Mouse (Mus musculus): ENCODE data around the gene Krt23. TPM values are rescaled to one million over a fixed set of nuclear protein-coding genes. Genes with fewer than 3 reads are reported as not detected.

Gene Krt23
- 108 and 113 TPM in 2 replicates for polyA plus RNA-seq (2012; rRNA removed)

DNA sequence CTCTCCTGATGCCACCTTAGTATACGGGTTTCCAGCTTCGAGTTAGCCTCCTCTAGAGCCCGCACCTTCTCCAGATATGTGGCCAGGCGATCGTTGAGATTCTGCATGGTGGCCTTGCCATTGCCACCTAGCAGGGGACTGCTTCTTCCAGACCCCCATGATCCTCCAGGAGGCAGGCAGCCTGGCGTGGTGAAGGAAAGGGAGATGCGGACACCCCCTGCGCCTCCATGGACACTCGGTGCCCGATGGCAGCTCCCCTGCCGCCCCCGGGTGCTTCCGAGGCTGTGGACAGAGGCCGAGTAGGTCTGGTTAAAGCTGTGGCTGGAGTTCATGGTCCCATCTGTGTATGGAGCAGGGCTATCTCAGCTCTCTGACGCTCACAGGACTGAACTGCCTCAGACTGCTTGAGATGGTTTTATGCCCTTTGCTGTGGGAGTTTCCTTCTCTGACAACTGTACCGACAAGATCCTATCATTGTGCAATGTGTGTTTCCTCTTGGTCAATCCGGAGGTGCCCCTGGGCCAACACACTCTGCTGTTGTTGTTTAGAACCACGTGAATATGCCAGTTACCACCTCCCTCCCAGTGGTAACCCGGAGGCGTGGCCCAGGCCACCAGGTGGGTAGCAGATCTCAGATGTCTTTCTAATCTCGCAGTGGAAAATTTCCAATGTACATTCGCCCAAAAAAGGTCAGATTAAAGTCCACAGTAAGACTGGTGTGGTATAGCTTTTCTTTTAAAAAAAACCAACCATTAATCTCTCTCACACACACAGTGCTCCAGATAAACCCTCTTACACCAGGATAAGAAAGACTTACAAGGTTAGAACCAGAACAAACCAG, at the start of gene Krt23:
TSS of gene Krt23 (minus strand) at position 405 of the 841 bp plus-strand sequence.

DNA sequence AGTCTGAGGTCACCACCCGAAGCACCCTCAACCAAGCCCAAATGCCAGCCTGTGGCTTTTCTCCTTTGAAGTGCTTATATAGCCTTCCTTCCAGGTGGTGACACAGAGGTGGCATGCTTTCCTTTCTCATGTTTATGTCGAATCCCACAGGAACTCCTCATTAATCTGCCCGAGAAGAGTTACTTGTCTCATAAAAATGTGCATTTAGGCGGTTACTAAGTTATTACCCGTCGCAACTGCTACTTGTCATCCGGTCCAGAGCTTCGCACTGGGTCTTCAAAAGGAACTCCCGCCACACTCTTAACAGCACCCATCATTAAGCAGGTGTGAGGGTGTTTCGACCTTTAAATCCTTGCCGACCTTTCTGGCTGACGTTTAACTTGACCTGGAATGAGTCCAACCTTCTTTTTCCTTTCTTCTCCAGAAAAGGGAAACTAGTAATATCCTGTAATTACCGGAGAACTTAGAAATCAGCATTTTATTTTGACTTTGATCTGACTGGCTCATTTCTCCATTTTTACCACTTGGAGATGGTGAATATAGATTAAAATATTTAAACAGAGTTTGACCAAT, 28.4 kb upstream of the Krt23 start, which contains the start of gene Krt39:
TSS of gene Krt39 (minus strand) at position 51 of the 573 bp plus-strand sequence.

DNA sequence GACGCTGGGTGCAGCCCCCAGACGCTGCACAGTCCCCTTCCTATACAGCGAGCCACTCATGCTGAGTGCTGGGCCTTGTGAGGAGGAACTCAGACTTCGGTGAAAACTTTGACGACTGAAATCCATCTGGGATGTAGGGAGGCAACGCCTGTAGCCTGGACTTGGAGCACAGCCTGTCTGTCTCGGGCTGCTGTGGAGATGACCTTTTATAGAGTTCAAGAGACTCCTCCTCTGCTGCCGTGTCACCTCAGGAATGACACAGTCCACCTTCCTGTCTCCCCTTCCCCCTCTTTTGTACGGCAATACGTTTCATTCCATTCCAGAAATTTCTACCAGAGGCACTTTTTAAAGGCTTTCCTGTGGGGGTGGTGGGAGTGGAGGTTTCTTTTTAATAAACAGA, 55.0 kb downstream of the Krt23 start, which contains the start of gene Krt20:
TSS of gene Krt20 (minus strand) at position 179 of the 400 bp plus-strand sequence.

Other genes with a start within 250 kb of the Krt23 start
- gene Krt222, start 249.1 kb downstream of the Krt23 start, polyA plus RNA-seq (2012; rRNA removed), result not detected in 2 replicates
- not detected in 2 replicates for gene Krt24, start 207.9 kb downstream of the Krt23 start, polyA plus RNA-seq (2012; rRNA removed)
- not detected in 2 replicates for gene Krt25, start 170.2 kb downstream of the Krt23 start, polyA plus RNA-seq (2012; rRNA removed)
- gene Krt26, start 155.2 kb downstream of the Krt23 start, polyA plus RNA-seq (2012; rRNA removed), result not detected in 2 replicates
- not detected in 2 replicates for gene Krt27, start 142.0 kb downstream of the Krt23 start, polyA plus RNA-seq (2012; rRNA removed)
- gene Krt28, start 118.2 kb downstream of the Krt23 start, polyA plus RNA-seq (2012; rRNA removed), result not detected in 2 replicates
- gene Krt10, start 103.8 kb downstream of the Krt23 start, polyA plus RNA-seq (2012; rRNA removed), result 321 and 430 TPM in 2 replicates
- gene Krt12, start 70.9 kb downstream of the Krt23 start, polyA plus RNA-seq (2012; rRNA removed), result 0.58 and 0.89 TPM in 2 replicates
- 24.2 and 29.7 TPM in 2 replicates for gene Krt20, start 55.0 kb downstream of the Krt23 start, polyA plus RNA-seq (2012; rRNA removed)
- gene Krt39, start 28.2 kb upstream of the Krt23 start, polyA plus RNA-seq (2012; rRNA removed), result not detected in 2 replicates
- gene Krt40, start 50.0 kb upstream of the Krt23 start, polyA plus RNA-seq (2012; rRNA removed), result not detected in 2 replicates
- 0.44 TPM in 1 of 2 replicates, not detected in the other for gene Krtap3-3, start 57.7 kb upstream of the Krt23 start, polyA plus RNA-seq (2012; rRNA removed)
- 0.81 and 3.3 TPM in 2 replicates for gene Krtap3-2, start 63.7 kb upstream of the Krt23 start, polyA plus RNA-seq (2012; rRNA removed)
- gene Gm11939, start 66.3 kb upstream of the Krt23 start, polyA plus RNA-seq (2012; rRNA removed), result not detected in 2 replicates
- not detected in 2 replicates for gene Krtap3-1, start 73.5 kb upstream of the Krt23 start, polyA plus RNA-seq (2012; rRNA removed)
- not detected in 2 replicates for gene Krtap1-5, start 87.9 kb upstream of the Krt23 start, polyA plus RNA-seq (2012; rRNA removed)
- 0.21 TPM in 1 of 2 replicates, not detected in the other for gene Krtap1-4, start 90.5 kb upstream of the Krt23 start, polyA plus RNA-seq (2012; rRNA removed)
- gene Krtap1-3, start 98.2 kb upstream of the Krt23 start, polyA plus RNA-seq (2012; rRNA removed), result not detected in 2 replicates
- not detected in 2 replicates for gene Krtap9-3, start 105.0 kb upstream of the Krt23 start, polyA plus RNA-seq (2012; rRNA removed)
- not detected in 2 replicates for gene Gm11938, start 110.2 kb upstream of the Krt23 start, polyA plus RNA-seq (2012; rRNA removed)
- gene Gm11937, start 117.1 kb upstream of the Krt23 start, polyA plus RNA-seq (2012; rRNA removed), result not detected in 2 replicates
- gene Krtap2-4, start 121.7 kb upstream of the Krt23 start, polyA plus RNA-seq (2012; rRNA removed), result not detected in 2 replicates
- not detected in 2 replicates for gene Gm11562, start 127.3 kb upstream of the Krt23 start, polyA plus RNA-seq (2012; rRNA removed)
- gene Krtap4-1, start 135.1 kb upstream of the Krt23 start, polyA plus RNA-seq (2012; rRNA removed), result not detected in 2 replicates
- not detected in 2 replicates for gene Krtap4-2, start 141.9 kb upstream of the Krt23 start, polyA plus RNA-seq (2012; rRNA removed)
- gene Krtap4-7, start 151.0 kb upstream of the Krt23 start, polyA plus RNA-seq (2012; rRNA removed), result not detected in 2 replicates
- not detected in 2 replicates for gene Gm11555, start 157.1 kb upstream of the Krt23 start, polyA plus RNA-seq (2012; rRNA removed)
- not detected in 2 replicates for gene Gm11563, start 165.8 kb upstream of the Krt23 start, polyA plus RNA-seq (2012; rRNA removed)
- not detected in 2 replicates for gene Krtap4-6, start 172.8 kb upstream of the Krt23 start, polyA plus RNA-seq (2012; rRNA removed)
- gene Gm14190, start 197.6 kb upstream of the Krt23 start, polyA plus RNA-seq (2012; rRNA removed), result not detected in 2 replicates
- not detected in 2 replicates for gene Gm14180, start 241.2 kb upstream of the Krt23 start, polyA plus RNA-seq (2012; rRNA removed)